10 mouse cellular contexts compared by ENCODE assay signal in the genomic region with DNA sequence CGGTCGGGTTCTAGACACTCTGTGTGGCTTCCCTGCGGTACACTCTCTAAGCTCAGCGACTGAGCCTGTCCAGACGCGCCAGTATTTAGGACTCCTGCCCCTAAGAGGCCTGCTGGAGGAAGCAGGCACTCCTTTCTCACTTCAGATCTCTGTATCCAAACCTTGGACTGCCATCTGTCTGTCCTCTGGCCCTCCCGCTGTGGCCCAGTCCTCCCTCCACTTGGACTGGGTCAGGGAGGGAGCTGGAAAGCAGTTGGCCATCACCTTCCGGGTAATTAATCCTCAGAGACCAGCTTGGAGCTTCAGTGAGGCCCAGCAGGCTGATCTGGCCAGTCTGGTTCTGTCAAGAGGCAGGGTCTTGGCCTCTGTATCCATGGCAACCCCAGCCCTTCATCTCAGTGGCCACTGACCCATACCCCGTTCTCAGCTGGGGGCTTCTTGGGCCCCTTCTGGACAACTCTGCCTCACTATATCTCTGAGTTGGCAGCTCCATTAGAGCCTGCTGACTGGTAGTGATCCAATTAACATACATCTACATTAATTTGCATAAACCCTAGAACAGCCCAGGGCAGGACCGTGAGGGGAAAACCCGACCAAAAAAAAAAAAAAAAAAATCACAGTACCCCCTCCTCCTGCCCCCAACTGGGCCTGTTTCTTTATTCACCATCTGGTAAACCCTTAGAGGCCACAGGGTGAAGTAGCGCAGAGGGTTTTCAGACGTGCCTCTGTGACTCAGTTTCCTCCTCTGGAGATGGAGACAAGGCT. TPM values are rescaled to one million over a fixed set of nuclear protein-coding genes. Genes with fewer than 3 reads are reported as not detected.
DNase-seq lines count a peak whose midpoint lies in the region; ATAC-seq and TF ChIP-seq lines count a peak whose summit lies in the region.
"Had no signal": no experiment of that assay in that cellular context is flagged by ENCODE, and none has a peak within 500 bp of the region (broad histone marks: within the 10 kb centered on the region; RNA-seq: fewer than 3 reads in every experiment).

No protein-coding gene starts in this region.

- peak overlapping the region; percentile 66 for H3K9ac ChIP-seq in CH12.LX (ENCODE audit: insufficient read depth, low read depth)
- peak overlapping the region; percentile 53; the same call in 1 of the 2 replicates for H3K9ac ChIP-seq in limb, embryonic 13.5 days
- H3K9ac ChIP-seq in liver, postnatal 0 days (replicated peaks): no peak overlapping the region
- H3K9ac ChIP-seq: heart, embryonic 13.5 days; limb, embryonic 15.5 days had no signal

- H3K4me3 ChIP-seq in CH12.LX (replicated peaks in 1 of 3; ENCODE audit: low read depth in 2 of 3, low read length in 2 of 3, poor library complexity in 1 of 3): peak overlapping the region in 2 of 3 experiments; percentile 25 to 40
- H3K4me3 ChIP-seq in forebrain, embryonic 10.5 days: peak overlapping the region; percentile 22
- no peak overlapping the region for H3K4me3 ChIP-seq in limb, embryonic 13.5 days
- H3K4me3 ChIP-seq in liver, postnatal 0 days (ENCODE audit: low read depth, low read length): no peak overlapping the region
- H3K4me3 ChIP-seq: heart, embryonic 13.5 days; limb, embryonic 15.5 days had no signal

- H3K27ac ChIP-seq in CH12.LX (ENCODE audit: insufficient read depth, low read depth): peak overlapping the region; percentile 92
- H3K27ac ChIP-seq in forebrain, embryonic 10.5 days: peak overlapping the region; percentile 75
- H3K27ac ChIP-seq in limb, embryonic 13.5 days: no peak overlapping the region
- no peak overlapping the region for H3K27ac ChIP-seq in liver, postnatal 0 days (ENCODE audit: low read depth)
- H3K27ac ChIP-seq: heart, embryonic 13.5 days; limb, embryonic 15.5 days had no signal

- H3K79me2 ChIP-seq in CH12.LX (replicated peaks; ENCODE audit: control insufficient read depth, extremely low read depth, insufficient read depth, poor library complexity, severe bottlenecking): peaks cover 4% of the 10 kb centered on the region; the same call in 1 of the 2 replicates

- in situ Hi-C loops in CH12.LX (cut with MboI; ENCODE audit: low pct_ligation_motif_present, low pct_unique_long_range_greater_than_20kb, low sequenced_read_pairs): no loop called here

- no peak for TF ChIP-seq RAD21 in CH12.LX (IDR thresholded peaks at IDR 0.05; ENCODE audit: low read depth, low read length)

- peaks cover 4% of the 10 kb centered on the region for H3K9me3 ChIP-seq in CH12.LX (replicated peaks; ENCODE audit: low read length)
- peaks cover 4% of the 10 kb centered on the region; the same call in 1 of the 2 replicates for H3K9me3 ChIP-seq in forebrain, embryonic 10.5 days
- H3K9me3 ChIP-seq in limb, embryonic 13.5 days: no peaks in the 10 kb centered on the region
- H3K9me3 ChIP-seq in liver, postnatal 0 days (ENCODE audit: low read length): no peaks in the 10 kb centered on the region
- H3K9me3 ChIP-seq: heart, embryonic 13.5 days; limb, embryonic 15.5 days had no signal

- no peaks in the 10 kb centered on the region for H3K27me3 ChIP-seq in CH12.LX (replicated peaks)
- no peaks in the 10 kb centered on the region for H3K27me3 ChIP-seq in forebrain, embryonic 10.5 days (ENCODE audit: poor library complexity, severe bottlenecking)
- no peaks in the 10 kb centered on the region for H3K27me3 ChIP-seq in limb, embryonic 13.5 days
- no peaks in the 10 kb centered on the region for H3K27me3 ChIP-seq in liver, postnatal 0 days (ENCODE audit: insufficient read depth, low read length)
- H3K27me3 ChIP-seq: limb, embryonic 15.5 days had no signal

- peak overlapping the region; percentile 65 for H3K4me2 ChIP-seq in CH12.LX (ENCODE audit: insufficient read depth, low read depth, poor library complexity, severe bottlenecking)
- H3K4me2 ChIP-seq in limb, embryonic 13.5 days (replicated peaks): no peak overlapping the region
- no peak overlapping the region for H3K4me2 ChIP-seq in liver, postnatal 0 days (ENCODE audit: low read depth, low read length)
- H3K4me2 ChIP-seq: heart, embryonic 13.5 days; limb, embryonic 15.5 days had no signal

- TF ChIP-seq POLR2A in CH12.LX (IDR thresholded peaks at IDR 0.05; ENCODE audit: low read depth, low read length): peak; percentile 55

- no peak for ATAC-seq in limb, embryonic 13.5 days (ENCODE audit: low FRiP score, low read depth)
- no peak for ATAC-seq in liver, postnatal 0 days

- peak; percentile 79 for DNase-seq in CH12.LX (ENCODE audit: extremely low read depth)
- peak; percentile 81 for DNase-seq in cerebellum, adult 11 months
- DNase-seq in forebrain, embryonic 10.5 days (ENCODE audit: extremely low spot score, low spot score): peak; percentile 80
- no peak for DNase-seq in liver, postnatal 0 days
- DNase-seq in adrenal gland, adult (ENCODE audit: inconsistent age in 2 of 2, low spot score in 1 of 2): no peak
- DNase-seq in gastrocnemius, adult 18-20 months (ENCODE audit: low spot score): no peak
- DNase-seq in adrenal gland, adult 2 months: no peak

- WGBS in forebrain, embryonic 10.5 days: 16% methylated on average over 13 of the region's 13 CpGs
- 17% methylated on average over 13 of the region's 13 CpGs for WGBS in limb, embryonic 13.5 days
- 50% methylated on average over 13 of the region's 13 CpGs for WGBS in liver, postnatal 0 days (ENCODE audit: insufficient replicate concordance)

- H3K36me3 ChIP-seq in CH12.LX (replicated peaks in 1 of 2; ENCODE audit: control insufficient read depth in 1 of 2, insufficient read depth in 1 of 2, low read length in 1 of 2): no peaks in the 10 kb centered on the region
- peaks cover 10% of the 10 kb centered on the region for H3K36me3 ChIP-seq in forebrain, embryonic 10.5 days (replicated peaks)
- H3K36me3 ChIP-seq in limb, embryonic 13.5 days: no peaks in the 10 kb centered on the region
- no peaks in the 10 kb centered on the region for H3K36me3 ChIP-seq in liver, postnatal 0 days (replicated peaks; ENCODE audit: insufficient read depth, low read length)
- H3K36me3 ChIP-seq: heart, embryonic 13.5 days; limb, embryonic 15.5 days had no signal

- peaks cover 22 to 53% of the 10 kb centered on the region in 2 experiments for H3K4me1 ChIP-seq in CH12.LX (ENCODE audit: control insufficient read depth in 1 of 2, insufficient read depth in 2 of 2)
- peaks cover 78% of the 10 kb centered on the region for H3K4me1 ChIP-seq in forebrain, embryonic 10.5 days
- H3K4me1 ChIP-seq in limb, embryonic 13.5 days: peaks cover 22% of the 10 kb centered on the region
- H3K4me1 ChIP-seq in liver, postnatal 0 days (ENCODE audit: insufficient read depth): no peaks in the 10 kb centered on the region

- TF ChIP-seq EP300 in CH12.LX (IDR thresholded peaks at IDR 0.05; ENCODE audit: low read length): peak; percentile 75
- no peak for TF ChIP-seq EP300 in liver, postnatal 0 days (IDR thresholded peaks at IDR 0.05; ENCODE audit: low read depth)

- dilution Hi-C loops in CH12.LX (cut with MboI; ENCODE audit: extremely low pct_ligation_motif_present, extremely low pct_unique_long_range_greater_than_20kb, low sequenced_read_pairs): no loop called here

- TF ChIP-seq CTCF in CH12.LX (conservative IDR thresholded peaks at IDR 0.05 in 1 of 2, IDR thresholded peaks at IDR 0.05 in 1 of 2; ENCODE audit: low read depth in 2 of 2, low read length in 2 of 2): no peak
- TF ChIP-seq CTCF in liver, postnatal 0 days (IDR thresholded peaks at IDR 0.05; ENCODE audit: low read depth): no peak

TF ChIP-seq in CH12.LX, 34 proteins besides CTCF, POLR2A, EP300 and RAD21 (continues in another document):
- TF ChIP-seq JUN (IDR thresholded peaks at IDR 0.05; ENCODE audit: insufficient read depth, low read depth, low read length) (no peak; the same call in 1 of the 2 replicates), BHLHE40 (IDR thresholded peaks at IDR 0.05; ENCODE audit: low read depth, low read length) (peak; percentile 57), JUND (conservative IDR thresholded peaks at IDR 0.05; ENCODE audit: low read depth, low read length) (no peak), MAZ (IDR thresholded peaks at IDR 0.05; ENCODE audit: low read depth, low read length) (peak; percentile 92), ETS1 (conservative IDR thresholded peaks at IDR 0.05; ENCODE audit: low read depth, low read length) (peak; percentile 65), POLR2AphosphoS2 (IDR thresholded peaks at IDR 0.05; ENCODE audit: low read depth, low read length) (no peak), MYC (IDR thresholded peaks at IDR 0.05; ENCODE audit: low read depth, low read length) (no peak), GABPA (IDR thresholded peaks at IDR 0.05; ENCODE audit: insufficient replicate concordance, low read depth, low read length) (no peak), TCF12 (IDR thresholded peaks at IDR 0.05; ENCODE audit: low read depth, low read length) (peak; percentile 66; the same call in 1 of the 2 replicates), MEF2A (IDR thresholded peaks at IDR 0.05; ENCODE audit: borderline replicate concordance, low read depth, low read length) (peak; percentile 62), ZMIZ1 (IDR thresholded peaks at IDR 0.05; ENCODE audit: low read depth, low read length) (no peak), NRF1 (IDR thresholded peaks at IDR 0.05; ENCODE audit: low read depth, low read length) (peak; percentile 8; the same call in 1 of the 2 replicates), PAX5 (IDR thresholded peaks at IDR 0.05; ENCODE audit: low read length) (no peak), NELFE (IDR thresholded peaks at IDR 0.05; ENCODE audit: low read depth, low read length) (no peak), TBP (conservative IDR thresholded peaks at IDR 0.05; ENCODE audit: low read depth, low read length) (peak; percentile 44; the same call in 1 of the 2 replicates), MAFK (IDR thresholded peaks at IDR 0.05; ENCODE audit: insufficient replicate concordance, low read length) (peak; percentile 32; the same call in 1 of the 2 replicates), KAT2A (IDR thresholded peaks at IDR 0.05; ENCODE audit: insufficient replicate concordance, low read length) (no peak), RCOR1 (conservative IDR thresholded peaks at IDR 0.05; ENCODE audit: low read depth, low read length) (no peak), HCFC1 (IDR thresholded peaks at IDR 0.05; ENCODE audit: low read depth, low read length) (no peak), USF2 (conservative IDR thresholded peaks at IDR 0.05; ENCODE audit: low read depth, low read length) (no peak)

RNA-seq across cellular contexts. Expression of gene Nkain1, which starts 27.0 kb away (rescaled TPM):
- total RNA-seq in CH12.LX (2012; rRNA removed) (18.4 and 19.6 TPM in 2 replicates), CH12.LX (2014; rRNA removed) (3.1 and 5.5 TPM in 2 replicates)
- 23.1 TPM in 2 replicates for polyA plus RNA-seq in CH12.LX (2012; ENCODE audit: insufficient read length, low read depth)
- polyA plus RNA-seq in forebrain, embryonic 10.5 days (2016; fragmentation: Nextera tagmentation; extraction: Ambion mirVana): 4.1 and 4.5 TPM in 2 replicates
- 2.6 and 3.0 TPM in 2 replicates for polyA plus RNA-seq in limb, embryonic 13.5 days (2015; fragmentation: Nextera tagmentation; extraction: Ambion mirVana)
- 0.12 TPM in 1 of 2 replicates, not detected in the other for polyA plus RNA-seq in liver, postnatal 0 days (2015; fragmentation: Nextera tagmentation; extraction: Ambion mirVana)
- total RNA-seq in gastrocnemius, adult 18-20 months (2021): 10 to 100 TPM; 21.0 to 29.5 TPM
- 10 to 100 TPM in 1 of 2 experiments, 1 to 10 TPM in 1; 4.4 to 15.1 TPM for total RNA-seq in adrenal gland, adult 2 months (2021)
- 24.3 and 24.6 TPM in 2 replicates for polyA plus RNA-seq in adrenal gland, adult 2 months (2012; rRNA removed)

Comparison
In these comparisons a context has a peak if more than half of its experiments do, and no peak if none do; other contexts are left out.
1. DNase-seq: peak in CH12.LX (single experiment), cerebellum, adult 11 months (single experiment) and forebrain, embryonic 10.5 days (single experiment); none in liver, postnatal 0 days (single experiment), adrenal gland, adult (0 of 2), gastrocnemius, adult 18-20 months (single experiment) and adrenal gland, adult 2 months (single experiment).
2. H3K27ac ChIP-seq: peak in CH12.LX (single experiment) and forebrain, embryonic 10.5 days (single experiment); none in limb, embryonic 13.5 days (single experiment) and liver, postnatal 0 days (single experiment).
3. H3K4me3 ChIP-seq: peak in CH12.LX (2 of 3) and forebrain, embryonic 10.5 days (single experiment); none in limb, embryonic 13.5 days (single experiment) and liver, postnatal 0 days (single experiment).